Mouse (Mus musculus) MEL-GATA-1-ER (cell line): Measurements from ENCODE around the gene Tomm70a.
A peak's percentile ranks its signal among the peaks of the same experiment; 100 is the strongest.

ENCODE experiments used
- DNase-seq: peaks from one replicate; pipeline ENCODE4 v3.0.0-alpha.2; 2012; ENCODE audit warnings: low read depth; ENCODE audit errors: extremely low read depth

Gene Tomm70a

GRCm38 (mm10) chr16:57120913-57121815 lies at the start of gene Tomm70a:
Tomm70a (plus strand) TSS chr16:57121703.
- peak; percentile 95 for DNase-seq

GRCm38 (mm10) chr16:57075986-57076385 lies 45.5 kb upstream of the Tomm70a start:
- no peak for DNase-seq

- DNase-seq = no peak
Measured at GRCm38 (mm10) chr16:57079577-57079976, 41.9 kb upstream of the Tomm70a start.

GRCm38 (mm10) chr16:57092460-57092859 lies 29.0 kb upstream of the Tomm70a start:
- DNase-seq = peak; percentile 54

- no peak for DNase-seq
Measured at GRCm38 (mm10) chr16:57092911-57093605, 28.4 kb upstream of the Tomm70a start.

- peak; percentile 44 for DNase-seq
Measured at GRCm38 (mm10) chr16:57098468-57099144, 22.9 kb upstream of the Tomm70a start.

- DNase-seq = peak; percentile 57
Measured at GRCm38 (mm10) chr16:57099572-57100237, 21.8 kb upstream of the Tomm70a start.

- DNase-seq = no peak
Measured at GRCm38 (mm10) chr16:57101174-57101573, 20.3 kb upstream of the Tomm70a start.

- DNase-seq = no peak
Measured at GRCm38 (mm10) chr16:57106185-57106960, 15.1 kb upstream of the Tomm70a start.

GRCm38 (mm10) chr16:57116066-57116465 lies 5.4 kb upstream of the Tomm70a start:
- DNase-seq = no peak

- no peak for DNase-seq
Measured at GRCm38 (mm10) chr16:57117562-57117961, 3.9 kb upstream of the Tomm70a start.

- no peak for DNase-seq
Measured at GRCm38 (mm10) chr16:57121816-57122415, 413 bp downstream of the Tomm70a start.

- DNase-seq = no peak
Measured at GRCm38 (mm10) chr16:57122682-57123445, 1.4 kb downstream of the Tomm70a start.

GRCm38 (mm10) chr16:57126268-57126667 lies 4.8 kb downstream of the Tomm70a start:
- DNase-seq = no peak

GRCm38 (mm10) chr16:57127825-57128224 lies 6.3 kb downstream of the Tomm70a start:
- no peak for DNase-seq

- no peak for DNase-seq
Measured at GRCm38 (mm10) chr16:57130752-57131400, 9.4 kb downstream of the Tomm70a start.

- DNase-seq = no peak
Measured at GRCm38 (mm10) chr16:57131544-57131943, 10.0 kb downstream of the Tomm70a start.

GRCm38 (mm10) chr16:57132326-57132725 lies 10.8 kb downstream of the Tomm70a start:
- DNase-seq = no peak

- DNase-seq = no peak
Measured at GRCm38 (mm10) chr16:57133611-57134010, 12.1 kb downstream of the Tomm70a start.
